Mouse (Mus musculus): Measurements from ENCODE around the gene Rmnd5a. TPM values are rescaled to one million over a fixed set of nuclear protein-coding genes. Genes with fewer than 3 reads are reported as not detected.
"Not testable (repeated sequence)": the region's sequence is repeated elsewhere in the genome, so short reads cannot be mapped to it uniquely, and the experiment has no call there.

Rmnd5a gene
- 10 to 100 TPM; 85.1 to 87.0 TPM for total RNA-seq (2021)
- long read RNA-seq, experiment 1, full-length matches to known transcripts: 16 of 37 reads
- long read RNA-seq, experiment 1, partial matches to known transcripts: 3 of 37 reads
- long read RNA-seq, experiment 1, other reads (novel, unspliced or antisense): 18 of 37 reads
- long read RNA-seq, experiment 2, full-length matches to known transcripts: 4 of 24 reads
- long read RNA-seq, experiment 2, partial matches to known transcripts: 13 of 24 reads
- long read RNA-seq, experiment 2, other reads (novel, unspliced or antisense): 7 of 24 reads

DNA sequence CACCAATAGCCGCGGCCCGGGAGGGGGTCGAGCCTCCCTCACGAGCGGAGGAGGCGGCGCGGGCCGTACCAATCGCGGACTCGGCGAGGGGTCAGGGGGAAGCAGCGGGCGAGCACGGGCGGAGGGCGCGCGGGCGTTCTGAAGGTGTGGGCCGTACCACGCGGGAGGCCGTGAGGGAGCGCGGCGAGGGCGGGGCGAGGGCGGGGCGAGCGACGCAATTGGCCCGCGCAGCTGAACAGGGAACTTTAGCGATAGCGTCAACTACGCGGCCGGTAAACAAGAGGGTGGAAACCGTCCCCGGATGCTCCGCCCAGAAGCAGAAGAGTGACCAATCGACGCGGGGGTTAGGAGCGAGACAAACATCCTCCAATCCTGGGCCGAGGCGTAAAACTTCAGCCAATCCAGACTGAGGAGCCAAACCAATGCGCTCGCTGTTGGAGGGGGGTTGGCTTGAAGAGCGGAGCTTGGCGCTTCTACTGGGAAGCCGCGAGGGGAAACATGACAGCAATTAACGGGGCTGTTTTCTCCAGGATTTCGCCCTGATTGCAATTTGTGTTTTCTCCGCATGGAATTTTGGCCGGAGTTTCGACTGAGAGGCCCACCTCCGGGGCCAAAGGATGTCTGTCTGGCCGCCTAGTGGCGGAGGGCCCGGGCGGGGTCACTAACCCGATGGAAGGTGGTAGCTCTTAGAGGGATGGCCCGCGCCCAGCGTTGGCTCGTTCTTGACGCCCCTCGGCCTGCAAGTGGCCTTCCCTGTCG lies at the start of gene Rmnd5a:
Rmnd5a (minus strand) TSS at position 146 of the 759 bp plus-strand sequence.
- intact Hi-C loops (cut with DNase I): loop anchor here (1.0 kb wide), 1 partner anchor 54 kb away; no protein-coding TSS in a partner anchor
- DNase-seq (ENCODE audit: low spot score in 2 of 2): peak; percentile 98 to 99

DNA sequence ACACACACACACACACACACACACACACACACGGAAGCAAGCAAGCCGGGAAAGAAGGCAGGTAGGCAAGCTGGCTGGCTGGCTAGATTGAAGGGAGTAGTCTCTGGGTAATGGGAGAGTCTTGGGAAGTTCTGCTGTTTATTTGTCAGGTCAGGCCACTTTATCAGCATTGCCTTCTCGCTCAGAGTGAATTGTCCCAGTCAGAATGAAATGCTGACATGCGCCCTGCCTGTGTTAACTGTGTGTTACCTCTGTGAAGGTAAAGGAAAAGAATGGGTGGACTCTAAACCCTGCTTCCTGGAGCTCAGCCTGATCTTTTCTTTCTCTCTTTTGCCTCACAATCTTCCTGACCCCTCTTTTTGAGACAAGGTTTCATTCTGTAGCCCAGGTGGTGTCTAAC lies 47.5 kb upstream of the Rmnd5a start:
- no peak for DNase-seq (ENCODE audit: low spot score in 2 of 2)
- intact Hi-C loops (cut with DNase I): no loop called here

- intact Hi-C loops (cut with DNase I): no loop called here
These were observed 46.4 kb upstream of the Rmnd5a start for GRCm38 (mm10) chr6:71486867-71487266.

GRCm38 (mm10) chr6:71486226-71486625 lies 45.8 kb upstream of the Rmnd5a start:
- intact Hi-C loops (cut with DNase I): no loop called here
- no peak for DNase-seq (ENCODE audit: low spot score in 2 of 2)

More at GRCm38 (mm10) chr6:71486867-71487266, 46.4 kb upstream of the Rmnd5a start:
- DNase-seq (ENCODE audit: low spot score in 2 of 2): no peak

- intact Hi-C loops (cut with DNase I): no loop called here
- DNase-seq (ENCODE audit: low spot score in 2 of 2): no peak
These were observed 44.8 kb upstream of the Rmnd5a start for GRCm38 (mm10) chr6:71485246-71485645.

GRCm38 (mm10) chr6:71481136-71481535 lies 40.7 kb upstream of the Rmnd5a start:
- intact Hi-C loops (cut with DNase I): no loop called here
- no peak for DNase-seq (ENCODE audit: low spot score in 2 of 2)

- intact Hi-C loops (cut with DNase I): no loop called here
- no peak for DNase-seq (ENCODE audit: low spot score in 2 of 2)
These were observed 39.7 kb upstream of the Rmnd5a start for GRCm38 (mm10) chr6:71480136-71480535.

- DNase-seq (ENCODE audit: low spot score in 2 of 2); intact Hi-C loops (cut with DNase I): not testable (repeated sequence)
These were observed 39.2 kb upstream of the Rmnd5a start for GRCm38 (mm10) chr6:71479588-71479987.

- intact Hi-C loops (cut with DNase I); DNase-seq (ENCODE audit: low spot score in 2 of 2): not testable (repeated sequence)
These were observed 38.6 kb upstream of the Rmnd5a start for GRCm38 (mm10) chr6:71478816-71479568.

DNA sequence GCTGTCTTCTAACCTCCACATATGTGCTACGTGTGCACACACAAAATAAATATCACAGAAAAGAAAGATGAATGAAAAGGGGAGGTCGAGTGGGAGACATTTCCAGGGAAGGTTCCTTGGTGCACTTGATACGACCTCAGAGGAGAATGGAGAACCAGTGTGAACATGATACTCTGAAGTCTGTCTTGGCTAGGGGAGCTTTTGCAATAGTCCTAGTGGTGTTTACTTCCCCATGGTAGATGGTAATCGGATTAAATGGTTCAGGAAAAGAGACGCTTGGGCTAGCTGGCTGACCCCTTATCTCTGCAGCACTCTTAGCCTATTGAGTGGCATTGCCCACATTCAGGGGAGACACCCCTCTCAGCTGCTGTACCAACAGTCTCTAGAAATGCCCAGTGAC lies 36.3 kb upstream of the Rmnd5a start:
- no peak for DNase-seq (ENCODE audit: low spot score in 2 of 2)
- intact Hi-C loops (cut with DNase I): no loop called here

DNA sequence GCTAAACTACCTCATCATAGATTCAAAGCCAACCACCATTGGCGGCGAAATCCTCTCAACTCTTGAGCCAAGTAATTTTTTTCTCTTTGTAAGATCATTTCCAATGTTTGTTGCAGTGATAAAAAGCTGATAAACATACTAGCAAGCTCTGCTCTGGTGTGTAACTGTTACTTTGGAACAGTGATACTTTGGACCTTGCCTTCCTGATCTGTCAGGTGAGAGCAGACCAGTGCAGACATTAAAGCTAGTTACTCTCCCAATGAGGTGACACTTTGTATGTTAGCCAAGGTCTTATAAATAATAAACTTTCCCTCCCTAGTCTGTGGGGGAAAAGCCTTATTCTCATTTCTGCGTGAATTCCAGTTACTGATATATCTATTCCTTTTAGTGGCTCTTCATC lies 35.2 kb upstream of the Rmnd5a start:
- DNase-seq (ENCODE audit: low spot score in 2 of 2): no peak
- intact Hi-C loops (cut with DNase I): no loop called here

DNA sequence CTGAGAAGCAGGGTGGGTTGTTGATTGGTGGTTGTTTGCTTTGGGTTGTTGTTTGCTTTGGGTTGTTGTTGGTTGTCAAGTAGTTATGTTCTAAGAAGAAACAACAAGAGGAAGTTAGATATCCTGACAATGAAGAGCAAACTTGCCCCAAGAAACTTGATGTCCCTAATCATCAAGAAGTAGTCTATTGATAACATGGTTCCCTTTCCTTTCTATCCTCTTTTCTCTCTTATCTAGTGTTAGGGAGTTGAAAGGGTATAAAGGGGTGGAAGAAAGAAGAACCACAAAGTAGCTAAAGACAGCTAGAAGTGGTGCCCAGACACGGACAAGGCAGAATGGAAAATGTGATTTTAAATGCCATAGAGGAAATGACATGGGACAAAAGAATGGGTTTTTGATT lies 32.3 kb upstream of the Rmnd5a start:
- intact Hi-C loops (cut with DNase I): no loop called here
- DNase-seq (ENCODE audit: low spot score in 2 of 2): no peak

DNA sequence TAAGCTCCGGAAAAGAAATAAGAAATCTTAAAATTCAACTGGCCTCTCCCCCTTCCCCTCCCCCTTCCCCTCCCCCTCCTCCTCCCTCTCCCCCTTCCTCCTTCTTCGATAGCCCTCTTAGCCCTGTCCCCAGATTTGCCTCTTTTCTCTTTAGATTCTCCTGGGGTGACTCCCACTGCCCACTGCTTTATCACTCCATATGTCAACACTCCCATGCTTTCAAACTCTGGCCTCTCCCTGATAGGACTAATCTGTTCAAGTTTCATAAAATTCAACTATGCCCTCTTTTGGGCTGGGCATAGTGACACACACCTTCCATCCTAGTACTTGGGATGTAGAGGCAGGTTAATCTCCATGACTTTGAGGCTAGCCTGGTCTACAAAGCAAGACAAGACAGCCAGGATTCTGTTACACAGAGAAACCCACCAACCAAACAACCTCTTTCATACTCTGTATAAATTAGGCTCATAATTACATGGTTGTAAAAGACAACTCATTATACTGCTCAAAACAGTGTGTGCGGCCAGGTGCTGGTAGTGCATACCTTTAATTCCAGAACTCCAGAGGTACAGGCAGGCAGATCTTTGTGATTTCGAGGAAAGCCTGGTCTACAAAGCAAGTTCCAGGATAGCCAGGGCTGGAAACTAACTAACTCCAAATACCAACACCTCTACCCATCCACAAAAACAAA lies 31.5 kb upstream of the Rmnd5a start:
- intact Hi-C loops (cut with DNase I): no loop called here
- no peak for DNase-seq (ENCODE audit: low spot score in 2 of 2)

GRCm38 (mm10) chr6:71469291-71469690 lies 28.9 kb upstream of the Rmnd5a start:
- intact Hi-C loops (cut with DNase I): no loop called here
- no peak for DNase-seq (ENCODE audit: low spot score in 2 of 2)

- no peak for DNase-seq (ENCODE audit: low spot score in 2 of 2)
- intact Hi-C loops (cut with DNase I): no loop called here
These were observed 27.3 kb upstream of the Rmnd5a start for GRCm38 (mm10) chr6:71467766-71468165.

DNA sequence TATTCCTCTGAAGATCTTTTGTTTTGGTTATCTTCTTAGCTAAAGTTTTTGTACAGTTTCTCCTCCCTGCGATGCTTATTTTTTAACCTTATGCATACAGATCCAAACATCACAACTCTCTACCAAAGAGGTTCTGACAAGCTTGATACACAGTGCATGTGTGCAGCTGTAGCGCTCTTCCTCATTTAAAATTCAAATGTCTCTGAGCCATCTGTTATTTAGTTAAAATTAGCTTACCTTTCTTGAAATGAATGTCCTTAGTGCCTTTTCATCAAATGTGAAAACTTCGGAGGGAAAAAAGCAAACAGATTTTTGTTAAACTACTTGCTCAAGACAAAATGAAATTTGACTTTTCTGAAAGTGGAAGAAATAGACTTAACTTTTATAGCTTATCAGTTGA lies 24.7 kb upstream of the Rmnd5a start:
- intact Hi-C loops (cut with DNase I): no loop called here
- peak in 1 of 2 experiments; percentile 5 for DNase-seq (ENCODE audit: low spot score in 2 of 2)

DNA sequence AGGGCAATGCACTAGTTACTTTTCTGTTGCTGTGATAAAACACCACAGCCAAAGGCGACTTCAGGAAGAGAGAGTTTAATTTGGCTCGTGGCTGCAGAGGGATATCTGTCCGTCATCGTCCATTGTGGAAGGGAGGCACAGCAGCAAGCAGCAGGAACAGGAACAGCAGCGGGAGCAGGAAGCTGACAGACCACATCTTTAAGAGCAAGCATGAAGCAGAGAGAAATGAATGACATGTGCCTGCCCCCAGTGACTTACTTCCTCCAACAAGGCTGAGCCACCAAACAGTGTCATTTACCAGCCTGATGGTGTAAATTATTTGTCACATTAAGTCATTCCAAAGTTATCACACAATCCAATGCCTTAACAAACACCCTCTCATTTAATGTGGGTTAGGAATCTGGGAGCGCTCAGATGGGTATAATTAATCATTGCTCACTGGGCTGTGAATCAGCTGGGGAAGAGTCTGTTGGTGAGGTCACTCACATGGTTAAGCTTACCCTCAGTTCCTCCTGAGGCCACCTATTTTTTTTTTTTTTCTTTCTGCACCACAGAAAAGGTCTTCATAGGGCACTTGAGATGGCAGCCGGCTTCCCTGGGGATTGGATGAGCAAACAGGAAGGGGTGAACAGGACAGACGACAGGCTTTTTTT lies 17.6 kb upstream of the Rmnd5a start:
- DNase-seq (ENCODE audit: low spot score in 2 of 2): no peak
- intact Hi-C loops (cut with DNase I): no loop called here

GRCm38 (mm10) chr6:71453983-71454739 lies 13.7 kb upstream of the Rmnd5a start:
- DNase-seq (ENCODE audit: low spot score in 2 of 2); intact Hi-C loops (cut with DNase I): not testable (repeated sequence)

All from left cerebral cortex, postnatal 14 days (tissue).